Mouse (Mus musculus): ENCODE data around the gene Dcst2. TPM values are rescaled to one million over a fixed set of nuclear protein-coding genes. Genes with fewer than 3 reads are reported as not detected.

Gene Dcst2
- polyA plus RNA-seq, 1 experiment from 2014 or later, result not detected

DNA sequence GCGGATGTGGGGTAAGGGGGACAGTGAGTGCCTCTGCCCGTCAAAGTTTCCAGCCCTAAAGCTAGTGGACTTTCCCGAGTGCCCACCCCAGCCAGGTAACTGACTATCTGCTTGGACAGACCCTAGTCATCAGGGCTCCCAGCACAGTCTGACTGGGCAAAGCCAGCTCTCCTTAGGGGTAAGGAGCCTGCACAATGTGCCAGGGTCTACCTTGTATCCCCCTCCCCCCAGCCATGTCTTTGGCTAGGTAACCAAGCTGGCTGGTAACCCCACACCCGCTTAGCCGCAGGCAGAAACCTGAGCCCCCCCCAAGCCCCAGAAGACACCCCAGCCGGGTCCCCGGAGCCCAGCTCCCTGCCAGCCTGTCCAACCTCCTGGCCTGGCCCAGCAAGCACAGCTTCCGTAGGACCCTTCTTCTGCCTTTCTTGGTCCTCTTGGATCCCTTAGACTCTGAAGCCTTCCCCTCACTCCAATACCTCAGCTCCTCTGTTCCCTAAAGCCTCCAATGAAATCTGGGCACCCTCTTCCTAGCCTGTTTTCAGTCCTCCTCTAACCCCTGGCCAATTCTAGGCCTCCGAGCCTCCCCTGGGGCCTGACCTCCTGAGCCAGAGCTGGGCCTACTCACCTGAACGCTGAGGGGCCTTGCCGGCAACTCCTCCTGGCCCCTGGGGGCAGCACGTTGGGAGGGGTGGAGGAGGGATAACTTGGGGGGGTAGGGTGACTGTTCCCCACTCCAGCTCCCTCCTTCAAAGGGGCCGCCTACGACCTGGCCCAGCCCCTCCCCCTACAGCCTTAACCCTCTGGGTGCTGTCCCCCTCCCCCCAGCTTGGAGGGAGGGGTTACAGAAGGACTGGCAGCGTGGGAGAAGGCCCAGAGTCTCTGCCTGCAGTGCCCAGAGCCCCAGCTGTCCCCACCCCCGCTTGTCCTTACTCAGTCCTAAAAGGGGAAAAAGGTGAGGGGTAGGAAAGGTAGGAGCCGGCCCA, 25.0 kb downstream of the Dcst2 start:
- Histone ChIP-seq H3K4me2 (ENCODE audit: low read depth, low read length) (0 out of 2 replicates have a peak overlapping the region, but pooled peaks have one; percentile 26), H3K4me1 (ENCODE audit: control insufficient read depth, insufficient read depth, low read length) (peaks cover 24% of the 10 kb centered on the region), H3K4me3 (ENCODE audit: low read depth, low read length) (no peak overlapping the region), H3K9me3 (ENCODE audit: control insufficient read depth, low read length) (no peaks in the 10 kb centered on the region), H3K27me3 (replicated peaks; ENCODE audit: control insufficient read depth, insufficient read depth, low read length) (peaks cover 2% of the 10 kb centered on the region), H3K27ac (replicated peaks; ENCODE audit: low read depth, low read length) (no peak overlapping the region), H3K9ac (ENCODE audit: low read depth, low read length) (0 out of 2 replicates have a peak overlapping the region, but pooled peaks have one; percentile 14), H3K36me3 (ENCODE audit: control insufficient read depth, insufficient read depth, low read length) (no peaks in the 10 kb centered on the region)
- no peak for DNase-seq (ENCODE audit: low spot score)
- 46% methylated on average over 15 of the region's 17 CpGs for WGBS
- no peak for ATAC-seq (ENCODE audit: low read depth)

DNA sequence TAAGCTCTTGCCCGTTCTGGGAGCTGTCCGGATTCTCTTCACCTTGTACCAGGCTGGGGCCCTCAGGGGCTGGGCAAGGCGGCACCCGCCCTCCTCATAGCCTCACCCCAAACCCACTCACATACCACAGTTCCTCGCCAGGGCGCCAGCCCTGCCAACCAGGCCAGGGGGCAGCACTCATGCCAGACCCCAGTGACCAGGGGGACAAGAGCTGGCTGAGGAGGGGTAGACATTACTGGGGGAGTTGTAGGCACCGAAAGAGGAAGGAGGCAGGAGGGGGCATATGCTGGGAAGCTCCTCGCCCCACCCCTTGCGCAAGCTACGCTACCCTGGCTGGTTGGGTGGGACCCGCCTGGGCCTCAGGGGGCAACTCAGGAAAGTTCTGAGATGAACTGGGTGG, 25.9 kb downstream of the Dcst2 start:
- H3K36me3 ChIP-seq (ENCODE audit: control insufficient read depth, insufficient read depth, low read length), result no peaks in the 10 kb centered on the region
- no peak for DNase-seq (ENCODE audit: low spot score)
- H3K4me2 ChIP-seq (ENCODE audit: low read depth, low read length), result peak overlapping the region; percentile 3; the same call in 1 of the 2 replicates
- H3K27ac ChIP-seq (replicated peaks; ENCODE audit: low read depth, low read length), result no peak overlapping the region
- ATAC-seq (ENCODE audit: low read depth), result no peak
- peaks cover 11% of the 10 kb centered on the region for H3K27me3 ChIP-seq (replicated peaks; ENCODE audit: control insufficient read depth, insufficient read depth, low read length)
- WGBS, result 72% methylated on average over 11 of the region's 11 CpGs
- peak overlapping the region; percentile 42; the same call in 1 of the 2 replicates for H3K9ac ChIP-seq (ENCODE audit: low read depth, low read length)
- H3K4me3 ChIP-seq (ENCODE audit: low read depth, low read length), result no peak overlapping the region
- H3K9me3 ChIP-seq (ENCODE audit: control insufficient read depth, low read length), result no peaks in the 10 kb centered on the region
- peaks cover 30% of the 10 kb centered on the region for H3K4me1 ChIP-seq (ENCODE audit: control insufficient read depth, insufficient read depth, low read length)

DNA sequence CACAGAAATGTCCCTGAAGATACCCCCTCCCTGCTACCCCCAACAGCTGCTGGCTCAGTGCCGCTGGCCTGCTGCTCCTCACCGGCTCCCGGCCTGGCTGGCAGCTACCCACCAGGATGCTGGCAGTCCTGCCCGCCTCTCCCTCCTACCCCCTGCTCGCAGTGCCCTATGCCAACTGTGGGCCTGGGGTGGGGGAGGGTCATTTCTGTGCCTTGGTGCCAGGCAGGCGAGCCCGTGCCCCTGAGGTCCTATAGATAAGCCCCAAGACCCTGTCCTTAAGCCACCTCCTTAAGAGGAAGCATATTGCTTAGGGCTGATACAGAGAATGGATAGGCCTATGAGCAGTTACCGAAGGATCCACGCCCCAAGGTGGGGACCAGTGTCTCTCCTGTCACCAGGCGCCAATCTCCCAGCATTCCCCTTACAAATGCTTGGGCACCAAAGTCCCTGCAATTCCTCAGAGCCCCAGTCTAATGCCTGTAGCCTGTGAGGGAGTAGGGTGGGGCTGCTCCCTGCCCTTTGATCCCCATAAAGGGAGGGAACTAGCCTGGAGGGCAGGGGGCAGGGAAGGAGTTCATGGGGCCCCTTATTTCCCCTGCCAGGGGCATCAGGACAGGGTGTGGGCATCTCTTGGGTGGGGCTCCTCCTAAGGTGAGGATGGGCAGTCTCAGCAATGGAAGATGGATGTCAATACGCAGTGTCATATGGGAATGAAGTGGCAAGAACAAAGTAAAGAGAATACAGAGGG, 26.5 kb downstream of the Dcst2 start:
- H3K4me1 ChIP-seq (ENCODE audit: control insufficient read depth, insufficient read depth, low read length), result peaks cover 33% of the 10 kb centered on the region
- H3K27me3 ChIP-seq (replicated peaks; ENCODE audit: control insufficient read depth, insufficient read depth, low read length), result peaks cover 14% of the 10 kb centered on the region
- ATAC-seq (ENCODE audit: low read depth), result no peak
- no peak for DNase-seq (ENCODE audit: low spot score)
- WGBS, result 80% methylated on average over 11 of the region's 11 CpGs
- H3K9ac ChIP-seq (ENCODE audit: low read depth, low read length), result no peak overlapping the region
- H3K27ac ChIP-seq (replicated peaks; ENCODE audit: low read depth, low read length), result no peak overlapping the region
- H3K4me2 ChIP-seq (ENCODE audit: low read depth, low read length), result no peak overlapping the region; the same call in 1 of the 2 replicates
- no peak overlapping the region for H3K4me3 ChIP-seq (ENCODE audit: low read depth, low read length)
- no peaks in the 10 kb centered on the region for H3K36me3 ChIP-seq (ENCODE audit: control insufficient read depth, insufficient read depth, low read length)
- H3K9me3 ChIP-seq (ENCODE audit: control insufficient read depth, low read length), result no peaks in the 10 kb centered on the region

DNA sequence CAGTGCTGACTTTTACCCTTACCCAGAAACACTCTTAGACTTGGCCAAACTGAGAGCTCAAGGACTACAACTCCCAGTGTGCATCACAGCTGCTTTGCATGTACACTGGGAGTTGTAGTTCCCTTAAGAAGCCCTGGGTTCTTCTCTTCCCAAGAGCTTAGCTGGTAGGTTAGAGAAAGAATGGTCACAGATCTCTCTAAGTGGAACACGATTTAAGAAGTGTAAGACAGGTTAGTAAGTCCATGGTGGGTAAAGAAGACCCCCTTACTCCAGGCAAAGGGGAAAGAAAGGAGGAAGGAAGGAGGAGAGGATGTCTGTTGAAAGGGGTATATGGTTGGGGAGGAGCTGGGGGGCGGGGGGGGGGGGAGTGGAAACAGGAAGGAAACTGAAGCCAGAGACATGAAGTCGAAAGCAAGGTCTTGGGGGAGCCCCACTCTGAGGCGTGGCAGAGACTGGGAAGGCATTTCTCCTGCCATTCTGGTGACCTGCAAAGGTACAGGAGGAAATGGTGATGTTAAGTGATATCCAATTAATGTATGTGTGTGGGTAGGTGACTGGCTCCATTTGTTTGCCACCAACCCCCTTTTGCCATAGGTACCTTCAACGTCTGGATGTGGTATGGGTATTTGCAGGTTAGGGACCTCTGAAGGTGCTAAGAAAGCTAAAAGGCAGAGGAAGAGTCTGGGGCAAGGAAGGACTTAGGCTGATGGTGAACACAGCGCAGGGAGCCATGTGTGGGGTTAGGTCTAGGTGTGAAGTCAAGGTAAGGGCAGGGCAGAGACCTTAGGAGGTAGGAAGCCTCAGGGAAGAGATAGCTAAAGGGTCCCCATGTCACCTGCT, 27.3 kb downstream of the Dcst2 start:
- peaks cover 33% of the 10 kb centered on the region for H3K4me1 ChIP-seq (ENCODE audit: control insufficient read depth, insufficient read depth, low read length)
- H3K9ac ChIP-seq (ENCODE audit: low read depth, low read length), result no peak overlapping the region
- peak; percentile 71 for DNase-seq (ENCODE audit: low spot score)
- no peak overlapping the region for H3K4me3 ChIP-seq (ENCODE audit: low read depth, low read length)
- no peaks in the 10 kb centered on the region for H3K9me3 ChIP-seq (ENCODE audit: control insufficient read depth, low read length)
- WGBS, result 50% methylated on average over 5 of the region's 6 CpGs
- H3K27ac ChIP-seq (replicated peaks; ENCODE audit: low read depth, low read length), result no peak overlapping the region
- H3K4me2 ChIP-seq (ENCODE audit: low read depth, low read length), result no peak overlapping the region
- ATAC-seq (ENCODE audit: low read depth), result no peak
- H3K36me3 ChIP-seq (ENCODE audit: control insufficient read depth, insufficient read depth, low read length), result no peaks in the 10 kb centered on the region
- H3K27me3 ChIP-seq (replicated peaks; ENCODE audit: control insufficient read depth, insufficient read depth, low read length), result peaks cover 14% of the 10 kb centered on the region

DNA sequence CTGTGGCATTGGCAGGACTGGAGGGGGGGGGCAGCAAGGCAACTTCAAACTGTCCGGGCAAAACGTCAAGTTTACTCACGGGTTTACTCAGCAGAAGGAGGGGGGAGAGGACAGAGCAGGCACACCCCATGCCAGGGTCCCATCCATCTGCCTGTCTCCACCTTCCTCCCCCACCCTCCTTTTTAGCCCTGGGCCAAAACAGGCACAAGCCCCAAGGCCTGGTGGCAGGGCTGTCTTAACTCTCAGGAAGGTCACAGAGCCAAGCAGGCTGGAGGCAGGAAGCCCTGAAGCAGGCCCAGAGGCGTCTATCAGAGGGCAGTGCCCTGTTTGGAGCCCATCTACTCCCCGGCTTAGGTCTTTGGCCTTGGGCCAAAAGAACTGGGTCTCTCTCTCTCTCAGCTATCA, 28.3 kb downstream of the Dcst2 start:
- peaks cover 39% of the 10 kb centered on the region for H3K4me1 ChIP-seq (ENCODE audit: control insufficient read depth, insufficient read depth, low read length)
- 39% methylated on average over 3 of the region's 5 CpGs for WGBS
- H3K27ac ChIP-seq (replicated peaks; ENCODE audit: low read depth, low read length), result no peak overlapping the region
- H3K9me3 ChIP-seq (ENCODE audit: control insufficient read depth, low read length), result no peaks in the 10 kb centered on the region
- peaks cover 14% of the 10 kb centered on the region for H3K27me3 ChIP-seq (replicated peaks; ENCODE audit: control insufficient read depth, insufficient read depth, low read length)
- no peak for DNase-seq (ENCODE audit: low spot score)
- no peak overlapping the region for H3K4me3 ChIP-seq (ENCODE audit: low read depth, low read length)
- H3K9ac ChIP-seq (ENCODE audit: low read depth, low read length), result no peak overlapping the region
- ATAC-seq (ENCODE audit: low read depth), result no peak
- H3K4me2 ChIP-seq (ENCODE audit: low read depth, low read length), result peak overlapping the region; percentile 91
- H3K36me3 ChIP-seq (ENCODE audit: control insufficient read depth, insufficient read depth, low read length), result no peaks in the 10 kb centered on the region

DNA sequence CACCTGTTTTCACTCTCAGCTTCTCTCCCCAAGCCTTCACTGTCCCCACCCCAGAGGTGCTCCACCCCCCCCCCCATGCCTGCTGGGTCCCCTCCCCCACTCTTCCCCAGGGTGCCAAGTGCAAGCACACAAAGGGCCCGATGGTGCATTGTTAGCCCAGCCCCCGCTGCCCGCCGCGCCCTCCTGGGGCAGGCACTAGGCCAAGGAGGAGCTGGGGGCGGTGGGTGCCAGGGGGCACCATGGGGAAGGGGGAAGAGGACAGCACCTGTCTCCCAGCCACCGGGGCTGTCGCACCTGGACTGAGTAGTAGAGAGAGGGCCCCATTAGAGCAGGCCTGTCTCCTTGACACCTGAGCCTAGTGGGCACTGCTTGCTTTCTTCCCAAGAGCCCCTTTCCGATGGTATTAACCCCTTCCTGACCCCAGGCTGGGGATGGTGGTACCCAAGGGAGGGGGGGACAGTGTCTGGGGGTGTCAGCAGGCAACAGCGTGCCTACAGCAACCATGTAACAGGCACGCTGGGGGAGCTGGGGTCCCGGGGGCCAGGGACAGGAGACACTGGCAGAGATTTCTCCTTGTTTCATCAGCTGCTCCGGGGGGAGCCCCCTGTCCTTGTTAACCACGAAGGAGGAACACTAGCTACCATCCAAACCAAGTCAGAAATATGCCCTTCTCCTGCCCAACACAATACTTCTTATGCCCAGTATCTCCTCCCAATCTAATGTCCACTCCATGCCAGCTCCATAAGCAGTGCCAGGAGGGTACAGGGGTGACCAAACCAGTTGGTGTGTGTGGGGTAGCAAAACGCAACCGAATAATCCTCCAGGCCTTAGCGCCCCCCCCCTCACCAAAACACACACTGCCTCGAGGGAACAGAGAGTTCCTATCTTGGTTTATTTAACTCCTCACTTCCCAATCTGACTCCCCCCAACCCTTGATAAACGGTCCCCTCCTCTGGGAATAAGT, 29.2 kb downstream of the Dcst2 start:
- peak overlapping the region; percentile 66 for H3K9ac ChIP-seq (ENCODE audit: low read depth, low read length)
- no peak for DNase-seq (ENCODE audit: low spot score)
- no peaks in the 10 kb centered on the region for H3K36me3 ChIP-seq (ENCODE audit: control insufficient read depth, insufficient read depth, low read length)
- H3K27ac ChIP-seq (replicated peaks; ENCODE audit: low read depth, low read length), result peak overlapping the region; percentile 66; the same call in 1 of the 2 replicates
- peaks cover 41% of the 10 kb centered on the region for H3K4me1 ChIP-seq (ENCODE audit: control insufficient read depth, insufficient read depth, low read length)
- H3K9me3 ChIP-seq (ENCODE audit: control insufficient read depth, low read length), result no peaks in the 10 kb centered on the region
- 14% methylated on average over 19 of the region's 19 CpGs for WGBS
- H3K4me3 ChIP-seq (ENCODE audit: low read depth, low read length), result peak overlapping the region; percentile 49
- no peak; the same call in 1 of the 2 replicates for ATAC-seq (ENCODE audit: low read depth)
- peaks cover 14% of the 10 kb centered on the region for H3K27me3 ChIP-seq (replicated peaks; ENCODE audit: control insufficient read depth, insufficient read depth, low read length)
- H3K4me2 ChIP-seq (ENCODE audit: low read depth, low read length), result peak overlapping the region; percentile 91

DNA sequence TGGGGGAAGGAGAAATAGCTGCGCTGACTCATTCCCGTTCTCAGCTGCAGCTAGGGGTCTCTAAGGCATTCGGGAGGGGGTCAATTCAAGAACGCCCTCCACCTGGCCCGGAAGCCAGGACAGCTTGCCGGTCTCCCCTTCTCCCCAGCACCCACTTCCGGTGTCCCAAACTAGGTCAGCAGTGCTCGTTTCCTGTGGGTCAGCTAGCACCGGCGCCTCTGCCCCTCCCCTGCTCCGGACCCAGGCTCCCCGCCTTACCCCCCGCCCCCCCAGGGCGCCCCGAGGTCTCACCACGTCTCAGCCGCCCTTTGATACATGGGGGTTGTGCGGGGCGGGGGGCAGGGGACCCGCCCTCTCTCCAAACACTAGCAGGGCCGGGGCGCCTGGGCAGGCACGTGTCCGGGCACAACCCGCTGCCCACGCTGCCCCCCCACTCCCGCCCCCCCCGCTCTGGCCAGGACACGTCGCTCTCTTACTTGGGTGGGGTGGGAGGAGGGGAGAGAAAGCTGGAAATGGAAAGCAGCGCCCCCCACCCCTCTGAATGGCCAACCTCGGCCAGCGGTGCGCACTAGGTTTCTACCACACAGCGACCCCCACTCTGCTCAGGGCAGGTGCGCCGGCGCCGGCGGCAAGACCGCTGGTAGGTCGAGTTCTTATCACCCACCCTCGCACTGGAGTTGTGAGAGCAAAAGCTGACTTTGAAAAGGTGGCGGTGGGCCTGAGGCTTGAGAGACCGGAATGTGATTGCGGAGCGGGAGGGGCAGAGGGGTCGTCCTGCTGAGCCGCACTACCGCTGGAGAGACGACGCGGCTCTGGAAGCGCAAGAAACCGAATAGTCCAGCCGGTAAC, 30.1 kb downstream of the Dcst2 start:
- Histone ChIP-seq H3K27ac (replicated peaks; ENCODE audit: low read depth, low read length) (peak overlapping the region; percentile 66), H3K27me3 (replicated peaks; ENCODE audit: control insufficient read depth, insufficient read depth, low read length) (peaks cover 14% of the 10 kb centered on the region), H3K4me3 (ENCODE audit: low read depth, low read length) (peak overlapping the region; percentile 49), H3K4me2 (ENCODE audit: low read depth, low read length) (peak overlapping the region; percentile 91), H3K9me3 (ENCODE audit: control insufficient read depth, low read length) (no peaks in the 10 kb centered on the region), H3K9ac (ENCODE audit: low read depth, low read length) (peak overlapping the region; percentile 66), H3K4me1 (ENCODE audit: control insufficient read depth, insufficient read depth, low read length) (peaks cover 40% of the 10 kb centered on the region), H3K36me3 (ENCODE audit: control insufficient read depth, insufficient read depth, low read length) (no peaks in the 10 kb centered on the region)
- ATAC-seq (ENCODE audit: low read depth) (no peak), DNase-seq (ENCODE audit: low spot score) (peak; percentile 57)
- WGBS, result 0% methylated on average over 37 of the region's 56 CpGs

Data from embryonic facial prominence, embryonic 14.5 days (tissue).